In the genomic region with DNA sequence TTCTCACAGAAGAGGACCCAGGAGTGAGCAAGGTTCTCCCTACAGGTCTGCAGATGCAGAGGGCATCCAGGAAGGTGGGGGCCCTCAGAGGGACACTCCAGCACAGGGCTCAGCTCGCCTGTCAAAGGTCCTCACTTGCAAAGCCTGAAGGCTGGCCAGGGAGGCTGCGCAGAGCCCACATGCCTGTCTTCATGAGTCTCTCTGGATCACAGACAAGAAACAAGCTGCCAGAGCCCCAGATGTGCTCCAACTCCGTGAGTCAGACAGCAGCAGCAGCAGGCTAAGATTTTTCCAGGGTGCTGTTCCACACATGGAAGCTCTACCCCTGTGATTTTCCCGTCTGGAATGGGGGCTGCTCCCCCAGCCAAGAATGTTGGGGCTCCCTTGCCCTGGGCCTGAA, we compare ENCODE assay signal across 10 mouse cellular contexts.
DNase-seq lines count a peak whose midpoint lies in the region; ATAC-seq and TF ChIP-seq lines count a peak whose summit lies in the region.
"Had no signal": no experiment of that assay in that cellular context is flagged by ENCODE, and none has a peak within 500 bp of the region (broad histone marks: within the 10 kb centered on the region; RNA-seq: fewer than 3 reads in every experiment).

No protein-coding gene starts in this region.

- 0 out of 2 replicates have a peak, but pooled peaks have one; percentile 37 for ATAC-seq in forebrain, embryonic 16.5 days
- ATAC-seq in forebrain, embryonic 12.5 days (ENCODE audit: low FRiP score): no peak
- 0 out of 2 replicates have a peak, but pooled peaks have one; percentile 36 for ATAC-seq in hindbrain, postnatal 0 days
- ATAC-seq: Patski had no signal

- H3K27ac ChIP-seq in forebrain, embryonic 16.5 days (ENCODE audit: low read length): no peak overlapping the region; the same call in 1 of the 2 replicates
- no peak overlapping the region for H3K27ac ChIP-seq in forebrain, embryonic 12.5 days
- no peak overlapping the region for H3K27ac ChIP-seq in hindbrain, postnatal 0 days

- H3K27me3 ChIP-seq in forebrain, embryonic 16.5 days (replicated peaks; ENCODE audit: control insufficient read depth, insufficient read depth, low read length): no peaks in the 10 kb centered on the region
- no peaks in the 10 kb centered on the region for H3K27me3 ChIP-seq in forebrain, embryonic 12.5 days
- no peaks in the 10 kb centered on the region for H3K27me3 ChIP-seq in hindbrain, postnatal 0 days (ENCODE audit: insufficient read depth, low read length)
- H3K27me3 ChIP-seq: Patski had no signal

- H3K9ac ChIP-seq in forebrain, embryonic 16.5 days (replicated peaks; ENCODE audit: low read depth, low read length): no peak overlapping the region
- H3K9ac ChIP-seq in forebrain, embryonic 12.5 days: no peak overlapping the region
- H3K9ac ChIP-seq in hindbrain, postnatal 0 days (replicated peaks; ENCODE audit: low read length): no peak overlapping the region

- no peak overlapping the region for H3K4me3 ChIP-seq in forebrain, embryonic 16.5 days (replicated peaks; ENCODE audit: low read length)
- no peak overlapping the region for H3K4me3 ChIP-seq in forebrain, embryonic 12.5 days (replicated peaks)
- H3K4me3 ChIP-seq in hindbrain, postnatal 0 days (ENCODE audit: low read length): no peak overlapping the region

- no peaks in the 10 kb centered on the region for H3K4me1 ChIP-seq in forebrain, embryonic 16.5 days (replicated peaks; ENCODE audit: control insufficient read depth, insufficient read depth, low read length)
- H3K4me1 ChIP-seq in forebrain, embryonic 12.5 days: no peaks in the 10 kb centered on the region
- no peaks in the 10 kb centered on the region for H3K4me1 ChIP-seq in hindbrain, postnatal 0 days (ENCODE audit: insufficient read depth, low read length)

- H3K4me2 ChIP-seq in forebrain, embryonic 16.5 days (ENCODE audit: low read length): no peak overlapping the region
- no peak overlapping the region for H3K4me2 ChIP-seq in forebrain, embryonic 12.5 days
- no peak overlapping the region for H3K4me2 ChIP-seq in hindbrain, postnatal 0 days (ENCODE audit: low read depth, low read length)

- no peak for TF ChIP-seq CTCF in hindbrain, postnatal 0 days (IDR thresholded peaks at IDR 0.05; ENCODE audit: low read depth)

- peak; percentile 31 for DNase-seq in retina, postnatal 1 day
- DNase-seq in retina, embryonic 14.5 days (ENCODE audit: low spot score): no peak
- DNase-seq in hindbrain, postnatal 0 days (ENCODE audit: low spot score): peak; percentile 10
- no peak for DNase-seq in yolk sac, embryonic 10.5 days (ENCODE audit: low spot score)
- no peak for DNase-seq in kidney, adult 18-20 months
- DNase-seq in right cerebral cortex, adult 18-20 months: no peak
- DNase-seq: kidney, postnatal 14 days had no signal

- 80% methylated on average over 4 of the region's 4 CpGs for WGBS in forebrain, embryonic 16.5 days
- WGBS in forebrain, embryonic 12.5 days: 72% methylated on average over 4 of the region's 4 CpGs
- 64% methylated on average over 4 of the region's 4 CpGs for WGBS in hindbrain, postnatal 0 days

- no peaks in the 10 kb centered on the region for H3K36me3 ChIP-seq in forebrain, embryonic 16.5 days (ENCODE audit: control insufficient read depth, insufficient read depth)
- H3K36me3 ChIP-seq in forebrain, embryonic 12.5 days (replicated peaks): peaks cover 7% of the 10 kb centered on the region; the same call in 1 of the 2 replicates
- peaks cover 3% of the 10 kb centered on the region; the same call in 1 of the 2 replicates for H3K36me3 ChIP-seq in hindbrain, postnatal 0 days (ENCODE audit: insufficient read depth, low read length)

- no peaks in the 10 kb centered on the region for H3K9me3 ChIP-seq in forebrain, embryonic 16.5 days (ENCODE audit: control insufficient read depth, low read length)
- H3K9me3 ChIP-seq in forebrain, embryonic 12.5 days: no peaks in the 10 kb centered on the region
- H3K9me3 ChIP-seq in hindbrain, postnatal 0 days (ENCODE audit: low read length): no peaks in the 10 kb centered on the region

Comparison
In these comparisons a context has a peak if more than half of its experiments do, and no peak if none do; other contexts are left out.
1. DNase-seq: peak in retina, postnatal 1 day (single experiment) and hindbrain, postnatal 0 days (single experiment); none in retina, embryonic 14.5 days (single experiment), yolk sac, embryonic 10.5 days (single experiment), kidney, adult 18-20 months (single experiment) and right cerebral cortex, adult 18-20 months (single experiment).